Mouse (Mus musculus) testis, adult 2 months (tissue): Measurements from ENCODE around the gene Lemd2.

Experiments used
- CTCF ChIP-seq: fragments of 200-500 bp; IDR thresholded peaks from 2 replicates; pipeline ENCODE4 v1.5.1; 2012; ENCODE audit warnings: low read depth, mild to moderate bottlenecking, inconsistent platforms, low read length, moderate library complexity; ENCODE audit not compliant: control insufficient read depth, insufficient read depth, insufficient replicate concordance
- POLR2A ChIP-seq: fragments of 200-500 bp; IDR thresholded peaks from 2 replicates; pipeline ENCODE4 v1.6.1; 2012; ENCODE audit warnings: low read depth, mild to moderate bottlenecking, inconsistent platforms, low read length, moderate library complexity; ENCODE audit not compliant: control insufficient read depth

DNA sequence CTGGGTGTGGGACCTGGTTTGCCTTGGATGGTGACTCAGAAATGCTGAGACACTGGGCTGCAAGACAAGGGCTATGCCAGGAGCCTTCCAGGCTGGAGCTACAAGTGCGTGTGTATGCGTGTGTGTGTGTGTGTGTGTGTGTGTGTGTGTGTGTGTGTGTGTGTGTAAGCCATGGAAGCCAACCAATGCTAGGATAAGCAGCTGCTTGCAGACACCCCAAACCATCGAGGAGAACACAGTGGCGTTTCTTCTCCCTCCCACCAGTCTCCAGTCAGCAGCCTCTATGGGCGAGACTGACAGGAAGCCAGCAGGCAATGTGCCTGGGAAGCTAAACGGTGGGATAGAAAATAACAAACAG is 26.9 kb upstream of the Lemd2 start:
- no peak for TF ChIP-seq POLR2A
- TF ChIP-seq CTCF: no peak
